Mouse (Mus musculus) liver, embryonic 13.5 days (tissue): ENCODE measurements at regions not wholly inside any gene's neighbourhood (a gene's known extent, or its start where the extent isn't known, plus 50 kb on each side); places are given as distances from the start of the nearest gene placed in this dataset.

Experiments used
- ATAC-seq: fragments of 200-750 bp; cut with Nextera tagmentation; 2 replicates; pipeline ENCODE4 v1.8.0; 2017; ENCODE audit warnings: low read depth, mild to moderate bottlenecking, moderate number of reproducible peaks, moderate library complexity
- DNase-seq: peaks from one replicate; pipeline ENCODE4 v3.0.0; 2022
- H3K27ac ChIP-seq: fragments of 300-500 bp; sonication (generic); 2 replicates; pipeline ENCODE4 v1.5.1; 2015; ENCODE audit warnings: moderate library complexity, mild to moderate bottlenecking, inconsistent platforms
- H3K27me3 ChIP-seq: fragments of 300-500 bp; sonication (generic); 2 replicates; pipeline ENCODE4 v1.6.1; 2015; ENCODE audit warnings: mild to moderate bottlenecking, inconsistent platforms
- H3K36me3 ChIP-seq: fragments of 300-500 bp; sonication (generic); 2 replicates; pipeline ENCODE4 v1.6.1; 2015; ENCODE audit warnings: mild to moderate bottlenecking, inconsistent platforms
- H3K4me1 ChIP-seq: fragments of 300-500 bp; sonication (generic); replicated peaks from 2 replicates; pipeline ENCODE4 v1.6.1; 2015; ENCODE audit warnings: inconsistent platforms
- H3K4me2 ChIP-seq: fragments of 300-500 bp; sonication (generic); 2 replicates; pipeline ENCODE4 v1.6.1; 2015; ENCODE audit warnings: inconsistent platforms, mild to moderate bottlenecking, moderate library complexity
- H3K4me3 ChIP-seq: fragments of 300-500 bp; sonication (generic); replicated peaks from 2 replicates; pipeline ENCODE4 v1.5.1; 2015; ENCODE audit warnings: mild to moderate bottlenecking, inconsistent platforms
- H3K9ac ChIP-seq: fragments of 300-500 bp; sonication (generic); 2 replicates; pipeline ENCODE4 v1.6.1; 2015; ENCODE audit warnings: mild to moderate bottlenecking, inconsistent platforms
- H3K9me3 ChIP-seq: fragments of 300-500 bp; sonication (generic); replicated peaks from 2 replicates; pipeline ENCODE4 v1.6.1; 2016; ENCODE audit warnings: inconsistent platforms
- WGBS: fragments of 180-500 bp; shearing (Covaris S2); methylation state at CpG from one replicate; pipeline ENCODE4 v1.1.7; 2015; ENCODE audit not compliant: insufficient replicate concordance; 5-methylcytosine and 5-hydroxymethylcytosine counted together

DNA sequence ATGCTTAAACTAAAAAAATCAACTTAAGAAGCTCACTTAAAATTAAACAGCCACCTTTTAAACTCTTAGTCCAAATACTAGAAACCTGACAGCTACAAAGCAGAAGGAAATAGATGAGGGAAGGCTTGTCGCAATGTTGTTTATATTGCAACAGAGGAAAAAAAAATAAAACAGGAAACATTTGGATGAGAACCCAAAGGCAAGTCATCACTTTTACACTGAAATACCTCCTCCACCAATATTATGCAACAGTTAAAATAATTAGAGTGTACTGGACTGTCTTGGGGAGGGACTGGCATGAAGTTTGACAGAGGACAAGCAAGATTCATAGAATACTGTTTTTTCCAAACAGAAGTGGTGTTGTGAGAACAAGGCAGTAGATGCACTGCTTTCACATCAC lies 263.6 kb upstream of the Slc30a5 start:
- Histone ChIP-seq H3K4me2 (no peak overlapping the region), H3K4me3 (no peak overlapping the region), H3K4me1 (no peaks in the 10 kb centered on the region), H3K27ac (no peak overlapping the region), H3K36me3 (no peaks in the 10 kb centered on the region), H3K9me3 (no peaks in the 10 kb centered on the region), H3K9ac (no peak overlapping the region), H3K27me3 (no peaks in the 10 kb centered on the region)
- ATAC-seq (no peak), DNase-seq (no peak)
- WGBS: 55% methylated on average over 1 of the region's 1 CpGs

DNA sequence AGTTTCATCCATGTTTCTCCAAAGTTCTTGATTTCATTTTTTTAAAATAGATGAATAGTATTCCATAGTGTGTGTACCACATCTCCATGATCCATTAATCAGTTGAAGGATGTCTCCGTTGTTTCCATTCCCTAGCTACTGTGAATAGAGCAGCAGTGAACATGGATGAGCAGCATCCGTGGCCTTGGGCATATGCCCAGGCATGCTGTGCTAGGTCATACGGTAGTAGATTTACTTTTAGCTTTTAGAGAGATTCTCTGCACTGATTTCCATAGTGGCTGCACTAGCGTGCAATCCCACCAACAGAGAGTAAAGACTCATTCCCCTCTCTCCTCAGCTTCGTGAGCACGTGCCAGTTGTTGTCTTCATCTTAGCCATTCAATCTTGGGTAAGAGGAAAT lies 263.0 kb upstream of the Slc30a5 start:
- H3K9ac ChIP-seq: no peak overlapping the region
- no peaks in the 10 kb centered on the region for H3K9me3 ChIP-seq
- ATAC-seq (no peak), DNase-seq (no peak)
- H3K36me3 ChIP-seq: no peaks in the 10 kb centered on the region
- H3K27ac ChIP-seq: no peak overlapping the region
- no peaks in the 10 kb centered on the region for H3K27me3 ChIP-seq
- H3K4me2 ChIP-seq: no peak overlapping the region
- WGBS: 65% methylated on average over 6 of the region's 6 CpGs
- H3K4me3 ChIP-seq: no peak overlapping the region
- no peaks in the 10 kb centered on the region for H3K4me1 ChIP-seq

DNA sequence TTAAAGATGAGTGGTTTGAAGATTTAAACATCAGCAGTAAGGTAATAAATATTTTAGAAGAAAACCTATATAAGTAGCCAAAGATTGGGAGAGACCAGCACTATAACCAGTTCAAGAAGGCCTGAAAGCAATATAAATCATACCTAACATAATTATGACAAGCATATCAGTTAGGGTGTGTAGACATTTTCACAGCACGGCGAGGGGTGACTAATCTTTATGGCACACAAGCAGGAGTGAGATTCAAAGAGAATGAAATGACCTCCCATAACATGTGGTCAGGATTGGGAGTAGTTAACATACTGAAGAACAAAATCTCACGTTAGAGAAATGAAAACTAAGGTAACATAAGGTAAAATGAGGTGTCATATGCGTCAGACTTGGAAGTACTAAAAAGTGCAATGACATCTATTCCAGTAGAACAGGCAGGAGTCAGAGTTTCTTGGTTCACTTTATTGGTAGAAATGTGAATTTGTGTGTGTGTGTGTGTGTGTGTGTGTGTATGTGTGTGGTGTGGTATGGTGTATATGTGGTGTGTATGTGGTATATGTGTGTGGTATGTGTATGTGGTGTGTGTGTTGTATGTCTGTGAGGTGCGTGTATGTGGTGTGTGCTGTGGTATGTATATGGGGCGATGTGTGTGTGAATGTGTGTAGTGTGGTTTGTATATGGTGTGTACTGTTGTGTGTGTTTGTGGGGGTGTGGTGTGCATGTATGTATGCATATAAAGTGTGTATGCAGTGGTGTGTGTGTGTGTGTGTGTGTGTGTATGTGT lies 262.0 kb upstream of the Slc30a5 start:
- H3K9ac ChIP-seq: no peak overlapping the region
- no peak overlapping the region for H3K27ac ChIP-seq
- DNase-seq: no peak
- no peaks in the 10 kb centered on the region for H3K27me3 ChIP-seq
- ATAC-seq: no peak
- no peaks in the 10 kb centered on the region for H3K9me3 ChIP-seq
- H3K4me3 ChIP-seq: no peak overlapping the region
- no peak overlapping the region for H3K4me2 ChIP-seq
- H3K36me3 ChIP-seq: no peaks in the 10 kb centered on the region
- 65% methylated on average over 6 of the region's 6 CpGs for WGBS
- no peaks in the 10 kb centered on the region for H3K4me1 ChIP-seq

GRCm38 (mm10) chr13:101092743-101093131 lies 259.5 kb upstream of the Slc30a5 start:
- H3K4me1 ChIP-seq: no peaks in the 10 kb centered on the region
- no peak overlapping the region for H3K9ac ChIP-seq
- no peak overlapping the region for H3K4me3 ChIP-seq
- no peak for ATAC-seq
- H3K9me3 ChIP-seq: no peaks in the 10 kb centered on the region
- no peak overlapping the region for H3K4me2 ChIP-seq
- H3K36me3 ChIP-seq: no peaks in the 10 kb centered on the region
- WGBS: 81% methylated on average over 10 of the region's 10 CpGs
- no peaks in the 10 kb centered on the region for H3K27me3 ChIP-seq
- no peak for DNase-seq
- no peak overlapping the region for H3K27ac ChIP-seq

- no peak overlapping the region for H3K4me3 ChIP-seq
- H3K4me1 ChIP-seq: no peaks in the 10 kb centered on the region
- H3K4me2 ChIP-seq: no peak overlapping the region
- no peak overlapping the region for H3K9ac ChIP-seq
- no peaks in the 10 kb centered on the region for H3K36me3 ChIP-seq
- DNase-seq (no peak), ATAC-seq (no peak)
- no peak overlapping the region for H3K27ac ChIP-seq
- H3K9me3 ChIP-seq: no peaks in the 10 kb centered on the region
- WGBS: 76% methylated on average over 18 of the region's 18 CpGs
- no peaks in the 10 kb centered on the region for H3K27me3 ChIP-seq
Observed at GRCm38 (mm10) chr13:101092033-101092742, 259.0 kb upstream of the Slc30a5 start.

GRCm38 (mm10) chr13:101085182-101085581 lies 252.0 kb upstream of the Slc30a5 start:
- Histone ChIP-seq H3K4me3 (no peak overlapping the region), H3K9me3 (no peaks in the 10 kb centered on the region), H3K4me2 (no peak overlapping the region), H3K36me3 (no peaks in the 10 kb centered on the region), H3K27ac (no peak overlapping the region), H3K27me3 (no peaks in the 10 kb centered on the region), H3K9ac (no peak overlapping the region), H3K4me1 (no peaks in the 10 kb centered on the region)
- no peak for DNase-seq
- ATAC-seq: no peak

DNA sequence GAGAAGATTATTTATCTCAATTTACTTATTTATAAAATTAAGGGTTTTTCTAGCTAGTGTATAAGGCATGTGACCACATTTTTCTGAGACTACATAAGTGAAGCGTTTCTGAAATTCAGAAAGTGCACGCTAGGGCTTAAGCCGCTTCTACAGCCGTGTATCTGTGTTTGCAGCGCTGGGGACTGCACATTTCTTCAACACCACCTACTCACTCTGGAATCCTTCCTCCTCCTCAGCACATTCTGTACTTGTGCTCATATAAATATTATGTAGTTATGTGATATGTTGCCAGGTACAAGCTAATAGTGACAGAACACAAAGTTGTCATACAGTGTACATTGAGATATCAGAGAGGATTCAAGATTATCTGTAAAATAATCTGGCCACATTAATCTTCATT lies 251.0 kb upstream of the Slc30a5 start:
- 81% methylated on average over 5 of the region's 5 CpGs for WGBS
- ATAC-seq (no peak), DNase-seq (no peak)
- H3K9me3 ChIP-seq: no peaks in the 10 kb centered on the region
- no peak overlapping the region for H3K4me2 ChIP-seq
- H3K9ac ChIP-seq: no peak overlapping the region
- H3K4me3 ChIP-seq: no peak overlapping the region
- no peaks in the 10 kb centered on the region for H3K4me1 ChIP-seq
- H3K27me3 ChIP-seq: no peaks in the 10 kb centered on the region
- H3K36me3 ChIP-seq: no peaks in the 10 kb centered on the region
- no peak overlapping the region for H3K27ac ChIP-seq

GRCm38 (mm10) chr13:101083416-101083815 lies 250.2 kb upstream of the Slc30a5 start:
- H3K27ac ChIP-seq: no peak overlapping the region
- H3K4me2 ChIP-seq: no peak overlapping the region
- 29% methylated on average over 1 of the region's 1 CpGs for WGBS
- no peaks in the 10 kb centered on the region for H3K9me3 ChIP-seq
- no peak for DNase-seq
- no peaks in the 10 kb centered on the region for H3K27me3 ChIP-seq
- H3K4me1 ChIP-seq: no peaks in the 10 kb centered on the region
- H3K36me3 ChIP-seq: no peaks in the 10 kb centered on the region
- no peak overlapping the region for H3K9ac ChIP-seq
- no peak overlapping the region for H3K4me3 ChIP-seq
- ATAC-seq: no peak

GRCm38 (mm10) chr13:101068489-101068888 lies 235.3 kb upstream of the Slc30a5 start:
- Histone ChIP-seq H3K4me2 (no peak overlapping the region), H3K9ac (no peak overlapping the region), H3K9me3 (no peaks in the 10 kb centered on the region), H3K4me3 (no peak overlapping the region), H3K36me3 (no peaks in the 10 kb centered on the region), H3K4me1 (no peaks in the 10 kb centered on the region), H3K27ac (no peak overlapping the region), H3K27me3 (no peaks in the 10 kb centered on the region)
- WGBS: 52% methylated on average over 6 of the region's 6 CpGs
- ATAC-seq (no peak), DNase-seq (no peak)

DNA sequence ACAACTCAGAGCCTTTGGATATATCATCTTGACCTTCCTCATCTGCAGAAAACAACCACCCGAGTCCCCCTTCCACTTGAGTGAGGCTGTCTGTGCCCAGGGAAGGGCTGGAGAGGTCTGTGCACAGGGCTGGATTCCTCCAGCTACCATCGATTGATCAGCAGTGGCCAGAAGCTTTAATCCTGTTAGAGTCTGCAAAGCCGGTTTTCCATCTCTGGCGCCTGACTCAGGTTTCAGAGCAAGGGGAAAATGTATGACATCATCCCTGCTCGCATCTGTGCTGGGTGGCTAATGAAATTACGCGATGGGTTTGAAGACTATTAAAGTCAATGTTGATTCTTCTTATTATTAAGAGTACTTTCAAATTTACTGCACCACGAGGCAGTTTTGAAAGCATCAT lies 229.4 kb upstream of the Slc30a5 start:
- Histone ChIP-seq H3K36me3 (no peaks in the 10 kb centered on the region), H3K27me3 (no peaks in the 10 kb centered on the region), H3K4me2 (no peak overlapping the region), H3K4me1 (no peaks in the 10 kb centered on the region), H3K9me3 (no peaks in the 10 kb centered on the region), H3K27ac (no peak overlapping the region), H3K9ac (no peak overlapping the region), H3K4me3 (no peak overlapping the region)
- no peak for DNase-seq
- 60% methylated on average over 8 of the region's 8 CpGs for WGBS
- ATAC-seq: no peak

DNA sequence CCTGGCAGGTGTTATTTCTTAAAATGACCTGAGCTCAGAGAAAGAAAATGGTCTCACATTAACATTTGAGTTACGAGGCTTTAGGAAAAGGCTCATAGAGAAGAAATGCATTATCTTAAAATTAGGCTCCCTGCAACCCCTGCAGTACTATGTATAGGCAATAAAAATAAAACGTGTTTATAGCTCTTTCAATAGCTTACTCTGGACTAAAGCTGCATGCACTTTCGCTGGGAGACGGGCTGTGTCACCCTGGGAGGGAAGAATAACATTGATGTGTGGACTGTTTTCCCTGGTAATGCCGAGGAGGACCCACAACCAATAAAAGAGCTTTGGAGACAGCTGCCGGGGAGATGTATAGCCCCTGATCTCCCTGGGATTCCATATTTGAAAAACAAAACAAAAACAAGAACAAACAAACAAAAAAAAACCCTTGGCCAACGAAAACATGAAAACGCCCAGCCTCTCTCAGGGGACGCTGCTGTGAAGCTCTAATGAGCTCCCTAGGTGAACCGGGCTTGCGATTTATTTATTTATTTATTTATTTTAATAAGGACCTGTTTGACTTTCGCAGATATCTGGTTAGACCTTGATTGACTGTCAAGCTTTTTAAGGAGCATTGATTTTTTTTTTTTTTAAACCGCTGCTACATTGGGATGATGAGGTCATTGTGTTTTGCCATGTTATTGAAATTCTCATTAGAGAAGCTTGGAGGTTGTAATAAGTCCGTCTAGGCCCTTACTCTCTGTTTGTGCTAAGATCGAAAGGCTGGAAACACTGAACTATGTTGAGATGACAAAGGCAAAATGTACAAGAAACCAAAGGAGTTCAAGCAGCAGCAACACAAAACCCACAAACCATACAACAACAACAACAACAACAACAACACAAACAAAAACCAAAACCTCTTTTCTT lies 228.3 kb upstream of the Slc30a5 start:
- Histone ChIP-seq H3K36me3 (no peaks in the 10 kb centered on the region), H3K9me3 (no peaks in the 10 kb centered on the region), H3K4me3 (no peak overlapping the region), H3K9ac (no peak overlapping the region), H3K4me2 (no peak overlapping the region), H3K27ac (no peak overlapping the region), H3K27me3 (no peaks in the 10 kb centered on the region), H3K4me1 (no peaks in the 10 kb centered on the region)
- ATAC-seq (no peak), DNase-seq (no peak)
- WGBS: 66% methylated on average over 15 of the region's 15 CpGs
